Mouse (Mus musculus) cerebellum, adult 2 months (tissue): ENCODE data around the gene Hhat.

ENCODE experiments used
- CTCF ChIP-seq: fragments of 200-500 bp; IDR thresholded peaks from 2 replicates; pipeline ENCODE4 v1.5.1; 2011; ENCODE audit warnings: low read depth, mild to moderate bottlenecking, control low read depth, low read length, moderate library complexity, borderline replicate concordance; ENCODE audit not compliant: insufficient read depth
- POLR2A ChIP-seq: fragments of 200-500 bp; IDR thresholded peaks from 2 replicates; pipeline ENCODE4 v1.6.1; 2011; ENCODE audit warnings: low read length, control low read depth, borderline replicate concordance; ENCODE audit not compliant: insufficient read depth

- TF ChIP-seq POLR2A (no peak), CTCF (no peak)
These were observed 292.8 kb downstream of the Hhat start for GRCm38 (mm10) chr1:192478176-192478575.
